Mouse (Mus musculus) stomach, embryonic 16.5 days (tissue): ENCODE measurements around the gene Zcchc24. TPM values are rescaled to one million over a fixed set of nuclear protein-coding genes. Genes with fewer than 3 reads are reported as not detected.

ENCODE experiments used
- ATAC-seq: fragments of 200-750 bp; cut with Nextera tagmentation; 2 replicates; pipeline ENCODE4 v1.8.0; 2017; ENCODE audit warnings: moderate number of reproducible peaks, moderate TSS enrichment; ENCODE audit not compliant: insufficient read depth, low FRiP score
- H3K27ac ChIP-seq: fragments of 300-500 bp; sonication (generic); 2 replicates; pipeline ENCODE4 v1.5.1; 2014; ENCODE audit warnings: low read length
- H3K27me3 ChIP-seq: fragments of 300-500 bp; sonication (generic); 2 replicates; pipeline ENCODE4 v1.6.1; 2014; ENCODE audit warnings: low read length, control low read depth, mixed read lengths; ENCODE audit not compliant: control insufficient read depth, insufficient read depth
- H3K36me3 ChIP-seq: fragments of 300-500 bp; sonication (generic); 2 replicates; pipeline ENCODE4 v1.6.1; 2014; ENCODE audit warnings: low read length; ENCODE audit not compliant: control insufficient read depth, insufficient read depth
- H3K4me1 ChIP-seq: fragments of 300-500 bp; sonication (generic); 2 replicates; pipeline ENCODE4 v1.6.1; 2014; ENCODE audit warnings: low read length, control low read depth, mixed read lengths; ENCODE audit not compliant: control insufficient read depth, insufficient read depth
- H3K4me2 ChIP-seq: fragments of 300-500 bp; sonication (generic); 2 replicates; pipeline ENCODE4 v1.6.1; 2014; ENCODE audit warnings: low read depth, low read length, mixed read lengths
- H3K4me3 ChIP-seq: fragments of 300-500 bp; sonication (generic); replicated peaks from 2 replicates; pipeline ENCODE4 v1.5.1; 2014; ENCODE audit warnings: mild to moderate bottlenecking, low read length
- H3K9ac ChIP-seq: fragments of 300-500 bp; sonication (generic); 2 replicates; pipeline ENCODE4 v1.6.1; 2014; ENCODE audit warnings: low read length
- H3K9me3 ChIP-seq: fragments of 300-500 bp; sonication (generic); replicated peaks from 2 replicates; pipeline ENCODE4 v1.6.1; 2016; ENCODE audit warnings: low read length, control low read depth; ENCODE audit not compliant: control insufficient read depth
- WGBS: fragments of 180-500 bp; shearing (Covaris S2); extraction: QIAGEN DNeasy Blood & Tissue Kit; methylation state at CpG from one replicate; pipeline ENCODE4 v1.1.7; 2014; 5-methylcytosine and 5-hydroxymethylcytosine counted together
- polyA plus RNA-seq: library from polyadenylated mRNA; unstranded; fragments of >200 nt; fragmentation: Nextera tagmentation; extraction: Ambion mirVana; gene quantifications from 2 replicates; pipeline ENCODE4 v1.2.1, GENCODE M21; 2015

The Zcchc24 gene
- polyA plus RNA-seq, 1 experiment from 2014 or later: 17.1 TPM

DNA sequence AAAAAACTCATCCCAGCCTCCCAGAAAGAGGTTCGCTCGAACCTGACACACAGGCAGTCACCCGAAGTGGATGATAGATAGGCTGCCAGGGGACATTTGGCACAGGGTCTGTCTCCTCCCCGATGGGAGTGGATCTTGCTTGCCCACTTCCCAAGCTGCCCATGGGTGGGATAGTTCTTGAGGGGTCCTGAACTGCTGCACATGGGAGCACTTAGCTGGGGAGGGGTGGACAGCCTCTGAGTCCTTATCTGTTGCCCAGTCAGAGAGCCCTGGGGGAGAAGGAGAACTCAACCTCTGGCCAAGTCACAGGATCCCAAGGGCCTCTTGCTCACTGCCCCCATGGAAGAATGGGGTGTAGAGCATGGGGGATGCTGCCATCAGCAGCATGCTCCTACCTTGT is 13.3 kb downstream of the Zcchc24 start:
- Histone ChIP-seq H3K27ac (no peak overlapping the region), H3K4me3 (no peak overlapping the region), H3K27me3 (no peaks in the 10 kb centered on the region), H3K9ac (no peak overlapping the region), H3K9me3 (no peaks in the 10 kb centered on the region), H3K4me2 (no peak overlapping the region), H3K4me1 (peaks cover 69% of the 10 kb centered on the region), H3K36me3 (no peaks in the 10 kb centered on the region)
- no peak for ATAC-seq
- WGBS: 36% methylated on average over 4 of the region's 4 CpGs

DNA sequence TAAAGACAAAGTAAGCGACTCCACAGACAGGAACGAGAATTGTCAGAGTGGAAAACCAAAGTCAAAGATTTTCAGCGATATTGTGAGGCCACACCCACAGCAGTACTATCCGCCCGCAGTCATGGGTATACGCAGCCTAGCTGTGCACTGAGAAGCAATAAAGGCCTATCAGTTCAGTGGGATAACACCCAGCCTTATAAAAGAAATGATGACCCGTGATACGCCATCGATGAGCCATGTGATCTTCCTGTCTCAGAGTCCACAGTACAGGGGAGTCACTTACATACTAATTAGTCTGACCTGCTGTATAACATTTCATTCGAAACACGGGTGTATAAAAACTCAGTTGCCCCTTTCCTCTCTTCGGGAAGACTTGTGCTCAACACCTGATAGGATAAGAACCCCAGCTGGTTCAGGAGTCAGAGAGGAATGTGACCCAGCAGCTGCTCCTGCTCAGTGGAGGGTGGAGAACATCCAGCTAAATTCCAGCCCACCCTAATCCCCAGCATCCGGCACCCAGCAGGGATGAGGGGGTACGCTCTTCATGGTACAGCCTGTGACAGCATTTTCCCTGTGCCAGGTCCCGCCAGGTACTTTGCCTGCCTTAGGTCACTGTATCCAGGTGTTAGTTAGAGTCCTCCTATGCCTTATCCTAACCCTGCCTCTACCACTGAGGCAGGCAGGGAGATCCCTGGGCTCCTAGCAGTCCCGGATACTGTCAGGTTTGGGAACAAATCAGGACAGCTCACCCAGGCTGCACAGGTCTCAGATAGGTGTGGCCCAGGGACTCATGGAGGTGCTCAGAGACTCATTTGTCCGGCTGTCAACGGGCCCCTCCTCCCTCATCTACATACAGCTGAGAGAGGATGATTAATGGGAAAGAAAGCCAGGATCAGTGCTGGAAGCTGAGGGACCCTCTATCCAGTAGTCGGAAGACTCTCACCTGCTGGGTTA is 14.0 kb downstream of the Zcchc24 start:
- no peak overlapping the region for H3K4me2 ChIP-seq
- ATAC-seq: peak; percentile 23; the same call in 1 of the 2 replicates
- H3K27ac ChIP-seq: no peak overlapping the region
- no peaks in the 10 kb centered on the region for H3K9me3 ChIP-seq
- whole genome bisulfite sequencing: 39% methylated on average over 19 of the region's 19 CpGs
- no peaks in the 10 kb centered on the region for H3K27me3 ChIP-seq
- no peak overlapping the region for H3K4me3 ChIP-seq
- 0 out of 2 replicates have a peak, but pooled peaks cover 4% of the 10 kb centered on the region for H3K36me3 ChIP-seq
- H3K9ac ChIP-seq: no peak overlapping the region; the same call in 1 of the 2 replicates
- peaks cover 65% of the 10 kb centered on the region for H3K4me1 ChIP-seq

DNA sequence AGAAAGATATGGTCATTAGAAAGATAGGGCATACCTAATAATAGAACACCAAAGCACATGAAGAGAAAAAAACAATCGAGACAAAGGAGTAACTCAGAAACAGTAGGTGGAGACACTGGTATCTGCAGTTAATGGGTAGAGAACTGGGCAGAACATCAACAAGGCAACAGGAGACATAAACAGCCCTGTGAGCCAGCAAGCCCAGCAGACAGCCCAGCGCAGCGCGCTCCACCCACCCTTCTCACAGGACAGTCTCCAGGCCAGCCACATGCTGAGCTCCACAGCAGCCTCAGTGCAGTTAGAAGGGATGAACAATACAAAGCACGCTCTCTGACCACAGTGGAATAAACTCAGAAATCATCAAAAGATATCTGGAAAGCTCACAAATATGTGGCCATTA is 15.8 kb downstream of the Zcchc24 start:
- H3K9me3 ChIP-seq: no peaks in the 10 kb centered on the region
- 60% methylated on average over 5 of the region's 5 CpGs for WGBS
- peak overlapping the region; percentile 36; the same call in 1 of the 2 replicates for H3K27ac ChIP-seq
- no peak overlapping the region for H3K9ac ChIP-seq
- no peak for ATAC-seq
- H3K4me1 ChIP-seq: peaks cover 66% of the 10 kb centered on the region
- 0 out of 2 replicates have a peak, but pooled peaks cover 4% of the 10 kb centered on the region for H3K36me3 ChIP-seq
- H3K4me3 ChIP-seq: no peak overlapping the region
- no peaks in the 10 kb centered on the region for H3K27me3 ChIP-seq
- no peak overlapping the region for H3K4me2 ChIP-seq

DNA sequence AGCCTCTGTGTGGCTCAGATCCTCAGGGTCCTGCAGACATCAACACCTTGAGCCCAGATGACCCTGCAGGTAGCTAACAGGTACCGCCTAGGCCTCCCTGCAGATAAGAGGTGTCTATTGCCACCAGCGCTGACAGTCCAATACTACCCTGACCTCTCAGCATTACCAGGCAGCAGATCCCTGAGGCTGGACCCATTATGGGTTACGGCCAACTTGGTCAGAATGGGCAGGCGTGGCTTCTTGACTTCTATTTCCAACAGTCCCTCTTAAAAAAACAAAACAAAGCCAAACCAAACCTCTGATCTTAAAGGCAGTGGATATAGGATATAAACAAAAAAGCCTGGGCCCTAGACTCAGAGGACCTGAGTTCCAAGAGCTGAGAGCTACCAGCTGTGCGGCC is 17.8 kb downstream of the Zcchc24 start:
- Histone ChIP-seq H3K9ac (no peak overlapping the region), H3K4me2 (no peak overlapping the region), H3K4me3 (no peak overlapping the region), H3K36me3 (peaks cover 4% of the 10 kb centered on the region; the same call in 1 of the 2 replicates), H3K4me1 (peaks cover 51% of the 10 kb centered on the region), H3K9me3 (no peaks in the 10 kb centered on the region), H3K27me3 (no peaks in the 10 kb centered on the region), H3K27ac (no peak overlapping the region)
- WGBS: 83% methylated on average over 5 of the region's 5 CpGs
- ATAC-seq: no peak

DNA sequence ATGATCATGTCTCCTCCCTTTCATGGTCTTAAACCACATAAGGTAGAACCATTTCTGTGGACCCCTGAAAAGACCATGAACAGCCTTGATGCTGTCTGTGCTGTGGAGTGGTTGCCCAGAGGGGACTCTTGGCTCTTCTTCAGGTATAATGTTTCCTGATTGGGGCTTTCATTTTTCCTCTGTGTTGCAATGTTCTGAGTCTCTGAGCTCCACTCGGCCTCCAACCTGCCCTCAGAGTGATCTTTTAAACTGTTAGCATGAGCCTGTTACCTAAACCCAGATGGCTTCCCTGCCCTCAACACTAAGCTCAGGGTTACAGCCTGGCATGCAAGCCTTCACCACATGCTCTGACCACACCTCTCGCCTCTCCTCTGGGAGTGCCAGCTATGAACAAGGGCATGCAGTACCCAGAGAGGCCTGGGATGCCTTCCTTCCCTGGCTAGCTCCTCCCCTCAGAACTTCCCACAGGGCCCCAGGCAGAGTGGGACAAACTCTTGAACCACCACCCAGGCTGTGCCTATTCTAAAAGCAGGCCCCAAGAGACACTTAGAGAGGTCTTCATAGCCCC is 18.3 kb downstream of the Zcchc24 start:
- H3K9ac ChIP-seq: no peak overlapping the region
- no peak overlapping the region for H3K4me3 ChIP-seq
- no peak overlapping the region for H3K4me2 ChIP-seq
- 69% methylated on average over 2 of the region's 2 CpGs for WGBS
- no peaks in the 10 kb centered on the region for H3K9me3 ChIP-seq
- no peak overlapping the region for H3K27ac ChIP-seq
- no peaks in the 10 kb centered on the region for H3K27me3 ChIP-seq
- peaks cover 4% of the 10 kb centered on the region; the same call in 1 of the 2 replicates for H3K36me3 ChIP-seq
- no peak for ATAC-seq
- H3K4me1 ChIP-seq: peaks cover 48% of the 10 kb centered on the region

DNA sequence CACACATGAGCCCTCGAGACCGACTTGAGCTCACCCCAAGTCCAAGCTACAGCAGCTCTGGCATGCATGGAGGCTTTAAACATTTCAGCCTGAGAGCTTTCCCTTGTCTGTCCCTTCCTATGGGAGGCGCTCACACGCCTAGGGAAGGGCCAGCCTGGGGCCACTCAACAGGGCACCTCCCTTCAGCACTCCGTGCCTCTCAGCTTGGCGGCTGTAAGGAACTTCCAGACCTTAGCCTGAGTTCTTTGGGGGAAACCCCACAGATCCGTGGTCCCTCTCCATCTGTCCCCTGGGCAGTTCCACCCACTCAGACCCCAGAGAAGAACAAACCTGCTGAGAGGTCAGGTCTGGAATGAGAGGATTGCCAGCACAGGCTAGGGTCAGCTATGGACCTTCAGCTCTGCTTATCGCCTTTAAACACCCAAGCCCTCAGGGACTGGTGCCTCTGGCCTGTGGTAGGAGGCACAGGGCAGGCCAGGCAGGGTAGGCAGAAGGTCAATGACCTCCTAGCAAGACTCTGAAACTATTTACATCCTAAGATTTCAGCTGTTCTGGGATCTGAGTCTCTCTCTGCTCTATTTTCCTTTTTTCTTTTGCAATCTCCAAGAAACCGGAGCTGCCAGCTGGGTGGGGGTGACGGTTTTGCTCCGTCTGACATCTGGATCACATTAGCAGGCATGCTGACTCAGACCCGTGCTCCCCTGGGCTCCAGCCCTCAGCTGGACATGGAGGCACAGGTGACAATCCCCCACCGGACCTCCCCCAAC is 19.5 kb downstream of the Zcchc24 start:
- Histone ChIP-seq H3K36me3 (peaks cover 4% of the 10 kb centered on the region; the same call in 1 of the 2 replicates), H3K4me3 (no peak overlapping the region), H3K27me3 (no peaks in the 10 kb centered on the region), H3K9me3 (no peaks in the 10 kb centered on the region), H3K9ac (no peak overlapping the region), H3K4me2 (no peak overlapping the region), H3K4me1 (peaks cover 36% of the 10 kb centered on the region), H3K27ac (no peak overlapping the region)
- WGBS: 42% methylated on average over 13 of the region's 13 CpGs
- ATAC-seq: no peak

DNA sequence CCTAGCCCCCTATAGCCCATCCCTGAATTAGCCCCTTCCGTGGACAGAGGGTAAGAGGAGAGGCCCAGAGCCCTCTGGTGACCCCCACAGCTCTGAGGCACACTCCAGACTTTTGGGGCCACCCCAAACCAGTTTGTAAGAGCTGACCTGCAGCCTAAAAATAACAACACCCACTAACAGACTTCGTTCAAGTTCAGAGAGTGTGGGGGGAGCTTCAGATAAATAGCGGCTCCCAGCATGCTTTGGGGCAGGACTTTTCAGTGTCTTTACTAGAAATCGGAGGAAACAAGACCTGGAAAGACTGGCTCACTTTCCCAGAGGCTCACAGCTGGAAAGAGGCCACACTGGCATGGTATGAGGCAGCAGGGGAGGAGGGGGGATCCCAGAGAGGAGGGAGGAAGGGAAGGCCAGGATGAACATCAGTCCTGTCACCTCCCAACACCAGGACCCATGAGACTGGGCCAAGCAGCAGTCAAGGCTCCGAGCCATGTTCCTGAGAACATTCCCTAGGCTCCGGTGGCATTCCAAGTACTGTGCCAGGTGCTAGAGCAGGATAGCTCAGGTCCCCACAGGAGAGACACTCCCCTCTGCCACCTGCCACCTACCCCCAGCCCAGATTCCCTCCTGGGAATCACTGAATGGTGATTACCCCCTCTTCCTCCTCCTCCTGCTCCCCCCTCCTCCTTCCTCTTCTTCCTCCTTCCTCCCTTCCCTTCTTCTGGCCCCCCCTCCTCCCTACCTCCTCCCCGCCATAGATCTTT is 20.7 kb downstream of the Zcchc24 start:
- no peak overlapping the region for H3K27ac ChIP-seq
- H3K27me3 ChIP-seq: no peaks in the 10 kb centered on the region
- H3K4me3 ChIP-seq: no peak overlapping the region
- no peaks in the 10 kb centered on the region for H3K9me3 ChIP-seq
- no peak for ATAC-seq
- H3K4me2 ChIP-seq: no peak overlapping the region
- H3K36me3 ChIP-seq: peaks cover 4% of the 10 kb centered on the region; the same call in 1 of the 2 replicates
- peaks cover 29% of the 10 kb centered on the region for H3K4me1 ChIP-seq
- no peak overlapping the region for H3K9ac ChIP-seq
- WGBS: 74% methylated on average over 7 of the region's 7 CpGs
